Mouse (Mus musculus) forebrain, postnatal 0 days (tissue): ENCODE data around the gene Sf3a1. TPM values are rescaled to one million over a fixed set of nuclear protein-coding genes. Genes with fewer than 3 reads are reported as not detected.

Source experiments
- ATAC-seq: fragments of 200-750 bp; cut with Nextera tagmentation; 2 replicates; pipeline ENCODE4 v1.8.0; 2017; ENCODE audit warnings: mild to moderate bottlenecking, moderate library complexity
- DNase-seq: peaks from one replicate; pipeline ENCODE4 v3.0.0-alpha.2; 2015
- H3K27ac ChIP-seq: fragments of 300-500 bp; sonication (generic); 2 replicates; pipeline ENCODE4 v1.5.1; 2014; ENCODE audit warnings: low read depth, mild to moderate bottlenecking, antibody characterized with exemption, low read length, moderate library complexity, mixed read lengths
- H3K27me3 ChIP-seq: fragments of 300-500 bp; sonication (generic); 2 replicates; pipeline ENCODE4 v1.6.1; 2014; ENCODE audit warnings: mild to moderate bottlenecking, low read length, mixed read lengths; ENCODE audit not compliant: insufficient read depth
- H3K36me3 ChIP-seq: fragments of 300-500 bp; sonication (generic); 2 replicates; pipeline ENCODE4 v1.6.1; 2014; ENCODE audit warnings: mild to moderate bottlenecking, moderate library complexity; ENCODE audit not compliant: insufficient read depth
- H3K4me1 ChIP-seq: fragments of 300-500 bp; sonication (generic); 2 replicates; pipeline ENCODE4 v1.6.1; 2014; ENCODE audit warnings: antibody characterized with exemption; ENCODE audit not compliant: insufficient read depth
- H3K4me2 ChIP-seq: fragments of 300-500 bp; sonication (generic); 2 replicates; pipeline ENCODE4 v1.6.1; 2014; ENCODE audit warnings: low read depth, mild to moderate bottlenecking, moderate library complexity
- H3K4me3 ChIP-seq: fragments of 300-500 bp; sonication (generic); 2 replicates; pipeline ENCODE4 v1.5.1; 2014; ENCODE audit warnings: low read depth, low read length, mixed read lengths
- H3K9ac ChIP-seq: fragments of 300-500 bp; sonication (generic); 2 replicates; pipeline ENCODE4 v1.6.1; 2014; ENCODE audit warnings: mild to moderate bottlenecking
- H3K9me3 ChIP-seq: fragments of 300-500 bp; sonication (generic); 2 replicates; pipeline ENCODE4 v1.6.1; 2016; ENCODE audit warnings: low read length
- CTCF ChIP-seq: sonication (generic); IDR thresholded peaks from 2 replicates; pipeline ENCODE4 v1.5.1; 2016; ENCODE audit warnings: antibody characterized with exemption, control low read depth, low read depth
- WGBS: fragments of 180-500 bp; shearing (Covaris S2); extraction: QIAGEN DNeasy Blood & Tissue Kit; methylation state at CpG from one replicate; pipeline ENCODE4 v1.1.7; 2014; 5-methylcytosine and 5-hydroxymethylcytosine counted together
- polyA plus RNA-seq: library from polyadenylated mRNA; unstranded; fragments of >200 nt; fragmentation: Nextera tagmentation; extraction: Ambion mirVana; gene quantifications from 2 replicates; pipeline ENCODE4 v1.2.1, GENCODE M21; 2015
- total RNA-seq: library from RNA; depleted of rRNA; stranded (reverse); fragments of >200 nt; gene quantifications from 2 replicates; pipeline ENCODE4 v1.2.3, GENCODE M21; 2014

The Sf3a1 gene
- total and polyA plus RNA-seq, 2 experiments from 2014 or later: 34.6 to 54.4 TPM

DNA sequence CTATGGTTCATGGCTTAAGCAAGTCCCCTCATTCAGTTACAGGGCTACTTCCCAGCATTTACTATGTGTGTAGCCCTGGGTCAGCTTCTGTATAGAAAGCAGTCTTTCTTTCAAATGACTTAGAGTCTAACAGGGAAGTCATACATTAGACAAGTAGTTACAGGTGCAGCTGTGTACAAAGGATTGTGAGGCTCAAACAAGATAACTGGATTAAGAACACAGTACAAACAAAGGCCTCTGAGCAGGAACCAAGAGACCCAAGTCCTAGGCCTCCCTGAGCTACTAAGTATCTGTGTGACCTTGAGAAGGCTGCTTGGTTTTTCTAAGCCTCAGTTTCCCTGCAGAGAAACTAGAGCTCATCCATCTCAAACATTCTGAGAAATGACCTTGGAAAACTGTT lies 33.3 kb downstream of the Sf3a1 start:
- no peak for TF ChIP-seq CTCF
- no peaks in the 10 kb centered on the region for H3K27me3 ChIP-seq
- H3K27ac ChIP-seq: no peak overlapping the region
- no peaks in the 10 kb centered on the region for H3K36me3 ChIP-seq
- DNase-seq (no peak), ATAC-seq (no peak)
- no peak overlapping the region for H3K9ac ChIP-seq
- no peak overlapping the region for H3K4me2 ChIP-seq
- no peak overlapping the region for H3K4me3 ChIP-seq
- no peaks in the 10 kb centered on the region for H3K9me3 ChIP-seq
- no peaks in the 10 kb centered on the region for H3K4me1 ChIP-seq

- TF ChIP-seq CTCF: no peak
- Histone ChIP-seq H3K27ac (no peak overlapping the region), H3K9ac (no peak overlapping the region), H3K4me1 (no peaks in the 10 kb centered on the region), H3K27me3 (no peaks in the 10 kb centered on the region), H3K4me2 (no peak overlapping the region), H3K9me3 (no peaks in the 10 kb centered on the region), H3K36me3 (no peaks in the 10 kb centered on the region), H3K4me3 (no peak overlapping the region)
- DNase-seq: no peak
- ATAC-seq: no peak
- 89% methylated on average over 3 of the region's 3 CpGs for WGBS
Observed at GRCm38 (mm10) chr11:4195597-4196031, 35.5 kb downstream of the Sf3a1 start.

DNA sequence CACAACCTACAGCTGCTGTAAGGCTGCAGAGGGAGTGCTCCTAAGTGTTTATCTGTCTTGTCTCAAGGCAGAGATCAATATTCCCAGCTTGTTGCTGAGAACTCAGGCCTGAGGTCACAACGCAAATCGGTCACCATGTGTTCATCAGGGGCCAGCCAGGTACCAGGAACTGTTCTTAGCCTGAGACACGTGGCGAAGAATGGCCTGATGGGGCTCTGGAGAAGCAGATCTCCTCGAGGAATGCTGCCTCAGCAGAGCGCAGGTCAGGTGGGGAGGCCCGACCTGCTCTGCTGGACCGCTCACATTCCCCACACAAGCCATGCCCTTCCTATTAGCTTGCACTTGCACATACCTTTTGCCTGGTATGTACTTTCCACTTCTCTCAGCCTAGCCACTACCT lies 36.5 kb downstream of the Sf3a1 start:
- no peak for TF ChIP-seq CTCF
- ATAC-seq (no peak), DNase-seq (no peak)
- H3K4me3 ChIP-seq: no peak overlapping the region
- WGBS: 85% methylated on average over 8 of the region's 8 CpGs
- H3K36me3 ChIP-seq: no peaks in the 10 kb centered on the region
- H3K4me2 ChIP-seq: no peak overlapping the region
- no peaks in the 10 kb centered on the region for H3K9me3 ChIP-seq
- no peaks in the 10 kb centered on the region for H3K4me1 ChIP-seq
- H3K27me3 ChIP-seq: no peaks in the 10 kb centered on the region
- H3K9ac ChIP-seq: no peak overlapping the region
- H3K27ac ChIP-seq: no peak overlapping the region

- DNase-seq (no peak), ATAC-seq (no peak; the same call in 1 of the 2 replicates)
- Histone ChIP-seq H3K27me3 (no peaks in the 10 kb centered on the region), H3K4me3 (no peak overlapping the region), H3K9me3 (no peaks in the 10 kb centered on the region), H3K4me2 (no peak overlapping the region), H3K4me1 (no peaks in the 10 kb centered on the region), H3K36me3 (no peaks in the 10 kb centered on the region), H3K27ac (no peak overlapping the region), H3K9ac (no peak overlapping the region)
- 72% methylated on average over 1 of the region's 1 CpGs for WGBS
- no peak for TF ChIP-seq CTCF
Observed at GRCm38 (mm10) chr11:4197691-4198090, 37.5 kb downstream of the Sf3a1 start.

GRCm38 (mm10) chr11:4201981-4202700 lies 42.0 kb downstream of the Sf3a1 start:
- peak; percentile 10; the same call in 1 of the 2 replicates for TF ChIP-seq CTCF
- 59% methylated on average over 11 of the region's 11 CpGs for WGBS
- no peak overlapping the region for H3K27ac ChIP-seq
- peaks cover 10% of the 10 kb centered on the region for H3K36me3 ChIP-seq
- H3K9ac ChIP-seq: no peak overlapping the region
- no peak overlapping the region for H3K4me3 ChIP-seq
- H3K4me2 ChIP-seq: no peak overlapping the region
- H3K9me3 ChIP-seq: no peaks in the 10 kb centered on the region
- no peak for ATAC-seq
- H3K27me3 ChIP-seq: no peaks in the 10 kb centered on the region
- DNase-seq: no peak
- no peaks in the 10 kb centered on the region for H3K4me1 ChIP-seq

DNA sequence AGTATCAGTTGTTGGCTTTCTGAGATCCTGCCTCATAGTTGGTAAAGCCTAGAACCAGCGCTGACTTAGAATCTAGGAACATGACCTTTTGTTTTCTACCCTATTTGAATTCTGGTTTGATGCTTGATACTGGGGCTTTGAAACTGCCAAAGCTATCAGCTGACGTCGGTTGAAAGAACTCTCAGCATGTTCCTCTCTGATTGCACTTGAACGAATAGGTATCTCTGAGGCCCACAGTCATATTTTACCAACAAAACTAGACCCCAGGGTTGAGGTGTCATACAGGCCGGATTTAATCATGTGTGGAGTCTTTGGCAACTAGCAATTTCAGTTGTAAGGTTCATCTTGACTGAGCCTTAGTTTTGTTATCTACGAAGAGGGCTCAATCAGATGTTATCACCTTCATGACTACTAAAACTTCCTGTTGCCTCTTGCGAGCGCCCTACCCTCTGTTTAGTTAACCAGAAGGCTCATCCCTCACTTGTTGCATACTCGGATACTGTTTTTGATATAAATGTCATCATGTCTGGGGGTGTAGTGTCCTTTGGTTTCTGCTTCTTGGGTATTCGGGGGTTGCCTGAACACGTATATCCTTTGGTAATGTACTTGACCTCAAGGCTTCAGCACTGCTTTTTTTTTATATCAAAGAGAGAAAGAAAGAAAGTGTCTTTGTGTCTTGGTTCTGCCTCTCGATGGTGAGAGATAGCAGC lies 43.0 kb downstream of the Sf3a1 start:
- Histone ChIP-seq H3K9me3 (no peaks in the 10 kb centered on the region), H3K27ac (no peak overlapping the region), H3K4me1 (no peaks in the 10 kb centered on the region), H3K27me3 (no peaks in the 10 kb centered on the region), H3K4me3 (no peak overlapping the region), H3K9ac (no peak overlapping the region), H3K4me2 (no peak overlapping the region), H3K36me3 (peaks cover 21% of the 10 kb centered on the region)
- no peak for TF ChIP-seq CTCF
- WGBS: 82% methylated on average over 12 of the region's 12 CpGs
- DNase-seq: no peak
- no peak for ATAC-seq

GRCm38 (mm10) chr11:4203705-4204074 lies 43.5 kb downstream of the Sf3a1 start:
- no peaks in the 10 kb centered on the region for H3K9me3 ChIP-seq
- H3K36me3 ChIP-seq: peaks cover 25% of the 10 kb centered on the region
- H3K4me1 ChIP-seq: no peaks in the 10 kb centered on the region
- H3K4me2 ChIP-seq: no peak overlapping the region
- H3K9ac ChIP-seq: no peak overlapping the region
- 45% methylated on average over 2 of the region's 2 CpGs for WGBS
- TF ChIP-seq CTCF: no peak
- no peak for DNase-seq
- no peaks in the 10 kb centered on the region for H3K27me3 ChIP-seq
- no peak overlapping the region for H3K27ac ChIP-seq
- no peak overlapping the region for H3K4me3 ChIP-seq
- peak; percentile 25; the same call in 1 of the 2 replicates for ATAC-seq
